Mouse (Mus musculus) inflammation-experienced regulatory T-cells, adult 6 months (primary cell): ENCODE results near the gene Rhox2e. TPM values are rescaled to one million over a fixed set of nuclear protein-coding genes. Genes with fewer than 3 reads are reported as not detected.
"Not testable (repeated sequence)": the region's sequence is repeated elsewhere in the genome, so short reads cannot be mapped to it uniquely, and the experiment has no call there.

Experiments used
- ATAC-seq: one replicate; pipeline ENCODE4 v1.8.0; 2017
- polyA plus RNA-seq, 3 experiments: library from polyadenylated mRNA; unstranded; fragments of 100-300 nt; shearing (Covaris generic); gene quantifications; one replicate each; pipeline ENCODE4 v1.2.1; 2017

Rhox2e gene
- polyA plus RNA-seq, result not detected

DNA sequence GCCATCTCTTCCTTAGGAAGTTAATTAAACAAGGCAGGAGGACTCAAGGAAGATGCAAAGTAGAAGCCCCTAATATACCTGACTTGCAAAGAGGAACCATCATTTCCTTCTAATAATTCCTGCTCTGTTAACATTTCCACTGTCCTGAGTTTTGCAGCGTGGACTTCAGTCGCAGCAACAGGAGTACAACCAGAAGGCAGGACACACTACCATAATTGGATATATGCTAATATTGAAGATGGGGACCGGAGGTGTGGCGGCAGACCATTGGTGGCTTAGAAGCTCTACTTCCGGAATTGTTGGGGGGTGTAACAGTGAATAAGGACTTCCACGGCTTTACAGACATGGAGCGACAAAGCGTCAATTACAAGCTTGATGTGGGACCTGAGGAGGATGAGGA lies at the start of gene Rhox2e:
Rhox2e (plus strand) TSS at position 301 of the 400 bp plus-strand sequence.
- ATAC-seq, result not testable (repeated sequence)

DNA sequence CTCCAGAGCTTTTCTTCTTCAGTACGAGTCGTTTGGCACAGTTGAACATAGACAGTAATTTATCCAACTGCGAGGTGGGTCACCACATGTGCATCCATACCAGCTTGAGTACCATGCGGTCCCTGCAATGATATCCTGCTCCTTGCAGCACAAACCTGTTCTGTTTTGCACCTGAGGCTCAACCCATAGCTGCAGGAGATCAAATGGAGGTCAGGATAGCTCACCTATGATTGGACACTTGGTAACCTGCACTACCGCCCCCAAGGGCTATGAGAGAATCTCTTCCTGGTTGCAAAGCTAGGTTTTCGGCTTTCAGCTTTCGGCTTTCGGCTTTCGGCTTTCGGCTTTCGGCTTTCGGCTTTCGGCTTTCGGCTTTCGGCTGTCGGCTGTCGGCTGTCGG lies 16.2 kb upstream of the Rhox2e start, which contains the start of gene Rhox4d:
Rhox4d (plus strand) TSS at position 301 of the 400 bp plus-strand sequence.
- ATAC-seq, result not testable (repeated sequence)

DNA sequence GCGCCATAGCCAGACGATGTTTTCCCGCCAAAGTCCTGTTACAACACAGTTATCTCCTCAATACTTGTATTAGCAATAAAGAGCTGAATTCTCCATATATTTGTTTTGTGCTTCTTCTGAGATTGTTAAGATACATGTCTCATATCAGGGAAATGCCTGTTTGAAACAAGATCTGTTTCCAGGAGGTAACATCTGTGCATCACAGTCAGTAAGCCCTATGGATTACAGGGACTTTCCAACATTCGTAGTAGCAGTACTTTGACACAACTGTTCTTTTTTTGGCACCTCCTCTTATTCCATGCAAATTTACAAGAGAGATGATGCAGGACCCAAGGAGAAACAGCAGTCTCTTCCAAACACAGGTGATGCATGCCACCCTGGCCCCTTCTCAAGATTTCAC lies 11.5 kb downstream of the Rhox2e start, which contains the start of gene Rhox3e:
Rhox3e (plus strand) TSS at position 301 of the 400 bp plus-strand sequence.
- not testable (repeated sequence) for ATAC-seq

DNA sequence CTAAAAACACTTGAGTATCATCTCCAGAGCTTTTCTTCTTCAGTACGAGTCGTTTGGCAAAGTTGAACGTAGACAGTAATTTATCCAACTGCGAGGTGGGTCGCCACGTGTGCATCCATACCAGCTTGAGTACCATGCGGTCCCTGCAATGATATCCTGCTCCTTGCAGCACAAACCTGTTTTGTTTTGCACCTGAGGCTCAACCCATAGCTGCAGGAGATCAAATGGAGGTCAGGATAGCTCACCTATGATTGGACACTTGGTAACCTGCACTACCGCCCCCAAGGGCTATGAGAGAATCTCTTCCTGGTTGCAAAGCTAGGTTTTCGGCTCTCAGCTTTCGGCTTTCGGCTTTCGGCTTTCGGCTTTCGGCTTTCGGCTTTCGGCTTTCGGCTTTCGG lies 26.9 kb downstream of the Rhox2e start, which contains the start of gene Rhox4e:
Rhox4e (plus strand) TSS at position 301 of the 400 bp plus-strand sequence.
- ATAC-seq, result not testable (repeated sequence)

DNA sequence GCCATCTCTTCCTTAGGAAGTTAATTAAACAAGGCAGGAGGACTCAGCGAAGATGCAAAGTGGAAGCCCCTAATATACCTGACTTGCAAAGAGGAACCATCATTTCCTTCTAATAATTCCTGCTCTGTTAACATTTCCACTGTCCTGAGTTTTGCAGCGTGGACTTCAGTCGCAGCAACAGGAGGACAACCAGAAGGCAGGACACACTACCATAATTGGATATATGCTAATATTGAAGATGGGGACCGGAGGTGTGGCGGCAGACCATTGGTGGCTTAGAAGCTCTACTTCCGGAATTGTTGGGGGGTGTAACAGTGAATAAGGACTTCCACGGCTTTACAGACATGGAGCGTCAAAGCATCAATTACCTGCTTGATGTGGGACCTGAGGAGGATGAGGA lies 40.9 kb downstream of the Rhox2e start, which contains the start of gene Rhox2f:
Rhox2f (plus strand) TSS at position 301 of the 400 bp plus-strand sequence.
- ATAC-seq, result not testable (repeated sequence)

DNA sequence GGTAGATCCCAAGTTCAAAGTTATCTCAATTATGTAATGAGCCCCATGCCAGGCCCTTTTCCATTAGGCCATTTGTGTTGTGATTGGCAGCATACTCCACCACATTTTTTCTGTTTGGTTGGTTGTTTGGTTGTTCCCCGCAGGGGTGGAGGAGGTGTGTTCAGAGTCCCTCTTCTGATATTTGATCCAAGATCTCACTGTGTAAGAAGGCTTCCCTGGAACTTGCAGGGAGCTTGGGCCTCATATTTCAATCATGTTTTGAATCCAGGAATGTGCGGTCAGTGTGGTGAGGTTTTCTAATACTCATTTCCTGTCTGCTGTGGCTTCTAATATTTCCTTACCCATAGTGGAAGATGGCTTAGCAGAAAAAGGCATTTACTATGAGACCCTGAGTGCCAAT lies 42.4 kb downstream of the Rhox2e start:
- not testable (repeated sequence) for ATAC-seq

DNA sequence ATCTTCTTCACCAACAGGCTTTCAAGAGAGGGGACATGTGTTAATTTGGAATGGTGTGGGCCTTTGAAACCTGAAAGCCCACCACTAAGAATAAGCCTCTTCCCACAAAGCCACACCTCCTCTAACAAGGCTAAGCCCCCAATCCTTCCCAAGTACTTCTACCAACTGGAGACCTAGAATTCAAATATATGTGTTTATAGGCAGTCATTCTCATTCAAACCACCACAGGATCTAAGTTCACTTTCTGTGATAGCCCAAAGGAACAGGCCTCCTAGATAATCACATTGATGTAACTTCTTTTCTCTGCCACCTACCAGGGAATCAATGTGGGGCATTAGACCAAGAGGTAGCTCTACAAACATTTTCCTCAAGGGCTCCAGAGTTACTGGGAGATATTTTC lies 50.4 kb downstream of the Rhox2e start, which contains the start of gene Rhox3f:
Rhox3f (plus strand) TSS at position 301 of the 400 bp plus-strand sequence.
- ATAC-seq, result not testable (repeated sequence)

Other genes with a start within 250 kb of the Rhox2e start
- gene Rhox3a2, start 150.4 kb upstream of the Rhox2e start, polyA plus RNA-seq, result not detected
- not detected for gene Rhox4a2, start 139.6 kb upstream of the Rhox2e start, polyA plus RNA-seq
- not detected for gene Rhox2b, start 118.4 kb upstream of the Rhox2e start, polyA plus RNA-seq
- gene Rhox4b, start 98.0 kb upstream of the Rhox2e start, polyA plus RNA-seq, result not detected
- gene Rhox2c, start 76.8 kb upstream of the Rhox2e start, polyA plus RNA-seq, result not detected
- gene Rhox3c, start 71.9 kb upstream of the Rhox2e start, polyA plus RNA-seq, result not detected
- gene Rhox4c, start 50.1 kb upstream of the Rhox2e start, polyA plus RNA-seq, result not detected
- not detected for gene Rhox2d, start 37.0 kb upstream of the Rhox2e start, polyA plus RNA-seq
- not detected for gene Rhox4d, start 16.1 kb upstream of the Rhox2e start, polyA plus RNA-seq
- gene Rhox3e, start 11.6 kb downstream of the Rhox2e start, polyA plus RNA-seq, result not detected
- gene Rhox4e, start 27.0 kb downstream of the Rhox2e start, polyA plus RNA-seq, result not detected
- gene Rhox2f, start 41.0 kb downstream of the Rhox2e start, polyA plus RNA-seq, result not detected
- gene Rhox3f, start 50.5 kb downstream of the Rhox2e start, polyA plus RNA-seq, result not detected
- not detected for gene Rhox4f, start 77.3 kb downstream of the Rhox2e start, polyA plus RNA-seq
- not detected for gene Rhox3g, start 98.2 kb downstream of the Rhox2e start, polyA plus RNA-seq
- not detected for gene Rhox2g, start 113.0 kb downstream of the Rhox2e start, polyA plus RNA-seq
- gene Rhox4g, start 120.9 kb downstream of the Rhox2e start, polyA plus RNA-seq, result not detected
- not detected for gene Rhox3h, start 138.3 kb downstream of the Rhox2e start, polyA plus RNA-seq
- gene Rhox2h, start 142.8 kb downstream of the Rhox2e start, polyA plus RNA-seq, result not detected